Mouse (Mus musculus) layer of hippocampus, adult 18-20 months (tissue): ENCODE measurements around the gene Lalba. TPM values are rescaled to one million over a fixed set of nuclear protein-coding genes. Genes with fewer than 3 reads are reported as not detected.
"Not testable (repeated sequence)": the region's sequence is repeated elsewhere in the genome, so short reads cannot be mapped to it uniquely, and the experiment has no call there.

Source experiments
- DNase-seq, 2 experiments: peaks; one replicate each; pipeline ENCODE4 v3.0.0; 2022; ENCODE audit warnings: low spot score in 2 of 2
- microRNA-seq, 2 experiments: library from miRNA; unstranded; fragments of <30 nt; microRNA quantifications; one replicate each; pipeline ENCODE4 v1.2.0; 2021
- total RNA-seq, 2 experiments: library from RNA; stranded (reverse); gene quantifications; 2 replicates each; pipeline ENCODE4 v1.2.3; 2021

Gene Lalba
- total RNA-seq, 2 experiments from 2014 or later: not detected

DNA sequence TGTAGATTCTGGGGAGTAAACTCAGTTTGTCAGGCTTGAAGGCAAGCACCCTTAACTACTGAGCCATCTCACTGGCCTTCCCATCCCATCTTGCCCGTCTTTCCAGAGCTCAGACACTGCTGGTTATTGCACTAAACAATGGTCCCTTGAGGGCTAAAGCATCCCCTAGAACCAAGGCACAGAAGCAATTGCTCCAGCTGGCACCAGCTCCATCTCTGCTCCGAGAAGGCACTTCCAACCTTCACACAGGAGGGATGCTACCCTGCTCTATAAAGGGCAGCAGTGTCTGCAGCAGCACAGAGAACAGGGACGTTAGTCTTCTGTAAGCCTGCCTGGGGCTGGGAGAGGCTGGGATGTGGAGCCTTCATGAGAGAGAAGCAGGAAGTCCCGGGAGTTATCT, 9.6 kb upstream of the Lalba start, which contains the start of gene Olfr279:
Olfr279 (plus strand) TSS at position 301 of the 400 bp plus-strand sequence.
- no peak for DNase-seq

GRCm38 (mm10) chr15:98491332-98491731, 8.8 kb upstream of the Lalba start:
- DNase-seq: no peak

DNA sequence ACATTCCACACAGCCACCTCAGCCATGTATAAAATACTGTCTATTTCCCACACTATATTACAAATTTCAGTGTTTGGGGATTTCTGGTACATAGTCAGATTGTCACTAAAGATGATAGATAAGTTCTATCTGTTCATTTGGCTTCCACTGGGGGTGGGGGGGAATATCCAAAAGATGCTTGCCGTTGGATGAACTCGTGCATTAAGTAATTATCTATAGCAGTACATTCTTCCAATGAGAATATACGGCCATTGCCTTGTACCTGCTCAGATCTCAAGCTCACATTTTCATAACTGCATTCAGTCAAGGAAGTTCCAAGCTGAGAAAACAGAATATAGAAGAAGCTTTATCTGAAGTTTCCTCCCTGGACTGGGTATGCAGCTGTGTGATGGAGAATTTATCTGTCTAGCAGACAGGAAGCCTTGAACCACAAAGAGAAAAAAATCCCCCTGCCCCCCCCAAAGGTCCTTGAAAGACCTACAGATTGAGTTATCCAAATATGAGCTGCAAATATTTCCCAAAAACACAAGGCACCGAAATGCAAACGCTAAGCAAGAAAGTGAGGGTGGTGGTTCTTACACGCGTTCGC, 4.0 kb upstream of the Lalba start:
- DNase-seq: no peak

DNA sequence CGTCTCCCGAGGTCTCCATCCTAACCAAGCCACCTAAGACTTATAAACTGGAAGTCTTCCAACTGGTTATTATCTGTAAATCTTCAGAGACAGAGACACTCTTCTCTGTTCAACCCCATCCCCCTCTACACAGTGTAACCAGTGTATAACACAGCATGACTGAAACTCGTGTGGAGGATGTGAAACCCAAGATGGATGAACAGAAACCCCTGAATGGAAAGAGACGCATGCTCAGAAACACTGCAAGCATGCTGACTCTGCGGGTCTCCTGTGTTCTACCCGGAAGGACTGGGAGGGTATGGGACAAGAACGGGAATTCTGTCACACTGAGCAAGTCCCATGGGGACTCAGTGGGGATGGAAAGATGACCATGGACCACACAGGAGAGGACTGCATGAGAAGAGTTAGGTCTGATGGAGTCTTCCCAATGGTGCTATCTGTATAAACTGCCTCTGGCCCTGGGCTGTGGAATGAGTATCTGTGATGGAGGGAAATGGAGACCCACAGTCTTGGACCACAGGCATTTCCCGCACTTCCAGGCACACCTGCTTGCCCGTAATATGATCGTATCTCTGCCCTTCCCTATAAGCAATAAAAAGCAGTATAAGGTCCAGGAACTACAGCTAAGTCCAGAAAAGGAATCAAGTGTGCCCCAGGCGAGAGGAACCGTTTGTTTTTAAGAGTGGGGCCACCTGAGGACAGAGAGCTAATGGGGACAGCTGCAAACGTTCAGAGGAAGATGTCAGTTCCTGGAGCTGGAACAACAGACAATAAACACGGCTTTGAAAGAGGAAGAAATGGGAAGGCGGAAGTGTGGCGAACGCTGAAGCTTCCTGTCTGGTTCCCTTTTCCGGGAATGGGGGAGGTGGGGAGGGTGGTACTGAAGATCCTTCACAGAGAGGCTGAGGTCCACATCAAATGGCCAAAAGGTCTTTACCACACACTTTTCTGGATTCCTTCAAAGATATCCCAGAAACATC, 1.7 kb upstream of the Lalba start:
- no peak for DNase-seq

GRCm38 (mm10) chr15:98479568-98480102, 2.9 kb downstream of the Lalba start:
- DNase-seq: no peak

- no peak for DNase-seq
These were observed 6.2 kb downstream of the Lalba start for GRCm38 (mm10) chr15:98476281-98476680.

GRCm38 (mm10) chr15:98475382-98475781, 7.1 kb downstream of the Lalba start:
- DNase-seq: peak in 1 of 2 experiments; percentile 15

- no peak for DNase-seq
These were observed 7.6 kb downstream of the Lalba start for GRCm38 (mm10) chr15:98474958-98475357.

GRCm38 (mm10) chr15:98471539-98471938, 11.0 kb downstream of the Lalba start:
- no peak for DNase-seq

- no peak for DNase-seq
These were observed 12.9 kb downstream of the Lalba start, which contains the start of gene OR5BS1P for GRCm38 (mm10) chr15:98469596-98469995. Gene OR5BS1P (plus strand): TSS chr15:98469896.

DNA sequence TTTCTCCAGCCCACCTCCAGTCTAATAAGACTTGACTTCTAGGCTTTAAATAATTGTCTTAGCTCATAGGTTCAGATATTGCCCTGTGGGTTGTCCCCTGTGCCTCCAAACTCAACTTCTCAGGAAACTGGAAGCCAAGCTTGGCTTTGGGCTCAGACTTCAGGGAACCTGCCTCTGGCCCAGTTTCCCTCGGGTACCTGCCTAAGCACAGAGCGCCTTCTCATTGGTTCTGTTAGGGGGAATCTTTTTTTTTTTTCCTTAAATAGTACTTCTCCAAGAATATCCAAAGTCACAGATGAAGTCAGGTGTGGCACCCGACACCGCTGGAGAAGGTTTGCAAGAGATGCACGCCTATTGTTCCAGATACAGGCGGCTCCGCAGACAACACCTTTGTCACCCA, 30.2 kb downstream of the Lalba start, which contains the start of gene Olfr281:
Olfr281 (plus strand) TSS at position 301 of the 400 bp plus-strand sequence.
- DNase-seq: no peak

- DNase-seq: peak in 1 of 2 experiments; percentile 2
These were observed 34.0 kb downstream of the Lalba start for GRCm38 (mm10) chr15:98448521-98448920.

DNA sequence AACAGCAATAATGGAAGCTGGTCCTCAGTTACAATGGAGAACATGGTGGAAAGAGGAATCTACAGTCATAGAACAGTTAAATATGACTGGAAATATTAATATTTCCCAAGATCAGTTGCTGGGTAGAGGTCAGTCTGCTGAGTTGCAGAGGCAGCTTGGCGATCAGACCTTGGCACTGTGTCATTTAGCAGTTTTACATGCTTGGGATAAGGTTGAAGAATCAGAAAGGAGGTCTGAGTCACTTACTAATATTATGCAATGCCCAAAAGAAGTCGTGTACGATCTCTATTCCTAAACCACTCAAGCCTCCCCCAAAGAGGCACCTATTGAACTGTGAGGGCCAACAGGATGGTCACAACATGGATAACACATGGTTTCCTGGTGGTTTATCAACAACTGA, 38.0 kb downstream of the Lalba start:
- DNase-seq: no peak

DNA sequence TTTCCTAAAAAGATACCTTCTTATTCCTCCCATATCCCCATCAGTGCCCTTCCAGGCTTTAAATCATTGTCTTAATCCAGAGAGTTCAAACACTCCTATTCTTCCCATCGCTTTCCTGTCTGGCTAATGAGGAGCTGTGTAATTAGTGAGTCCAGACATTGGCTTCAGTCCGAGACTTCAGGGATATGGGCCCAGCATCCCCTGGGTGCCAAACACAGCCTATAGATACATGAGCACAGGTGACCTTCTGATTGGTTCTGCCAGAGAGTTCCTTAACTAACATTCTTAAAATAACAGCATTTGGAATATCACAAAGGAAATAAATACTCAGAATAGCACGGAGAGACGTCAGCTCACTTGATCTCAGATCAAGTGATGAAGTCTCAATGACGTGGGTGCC, 51.6 kb downstream of the Lalba start, which contains the start of gene Olfr282:
Olfr282 (plus strand) TSS at position 301 of the 400 bp plus-strand sequence.
- not testable (repeated sequence) for DNase-seq

Small RNA genes within 50 kb of the gene (microRNA-seq; reads per million reads assigned to microRNA genes)
- 5.1 to 9.1 reads per million in 2 experiments for gene Mir1291

Other genes with a start within 250 kb of the Lalba start
- not detected for gene Olfr286, start 248.3 kb downstream of the Lalba start, total RNA-seq
- gene H1fnt, start 225.4 kb downstream of the Lalba start, total RNA-seq: not detected
- gene Zfp641, start 186.6 kb downstream of the Lalba start, total RNA-seq: 1 to 10 TPM; 6.3 to 6.5 TPM
- not detected for gene Olfr285, start 165.4 kb downstream of the Lalba start, total RNA-seq
- gene Olfr284, start 141.7 kb downstream of the Lalba start, total RNA-seq: not detected
- gene Olfr283, start 101.8 kb downstream of the Lalba start, total RNA-seq: not detected
- not detected for gene Olfr282, start 51.5 kb downstream of the Lalba start, total RNA-seq
- gene Olfr281, start 30.1 kb downstream of the Lalba start, total RNA-seq: not detected
- gene OR5BS1P, start 12.8 kb downstream of the Lalba start, total RNA-seq: not detected
- not detected for gene Olfr279, start 9.7 kb upstream of the Lalba start, total RNA-seq
- gene Kansl2, start 51.5 kb upstream of the Lalba start, total RNA-seq: 10 to 100 TPM; 54.3 to 56.3 TPM
- 10 to 100 TPM; 39.6 to 43.9 TPM for gene Ccnt1, start 88.2 kb upstream of the Lalba start, total RNA-seq
- gene 4930415O20Rik, start 88.3 kb upstream of the Lalba start, total RNA-seq: not detected
- gene Adcy6, start 127.4 kb upstream of the Lalba start, total RNA-seq: 10 to 100 TPM; 46.5 to 48.2 TPM
- 100 to 1,000 TPM; 217 to 222 TPM for gene Cacnb3, start 148.1 kb upstream of the Lalba start, total RNA-seq
- 100 to 1,000 TPM in 1 of 2 experiments, 10 to 100 TPM in 1; 89.8 to 108 TPM for gene Ddx23, start 180.2 kb upstream of the Lalba start, total RNA-seq
- gene Rnd1, start 194.7 kb upstream of the Lalba start, total RNA-seq: 1 to 10 TPM; 6.3 to 8.0 TPM
- gene Ccdc65, start 225.5 kb upstream of the Lalba start, total RNA-seq: 1 to 10 TPM; 7.4 to 9.7 TPM
- 1 to 10 TPM in 1 of 2 experiments, under 1 TPM in 1; 0.97 to 1.4 TPM for gene Fkbp11, start 245.5 kb upstream of the Lalba start, total RNA-seq